Mouse (Mus musculus) kidney, embryonic 15.5 days (tissue): ENCODE measurements around the gene S100a4. TPM values are rescaled to one million over a fixed set of nuclear protein-coding genes. Genes with fewer than 3 reads are reported as not detected.

Experiments used
- polyA plus RNA-seq: library from polyadenylated mRNA; unstranded; fragments of >200 nt; fragmentation: Nextera tagmentation; extraction: Ambion mirVana; gene quantifications from 2 replicates; pipeline ENCODE4 v1.2.1, GENCODE M21; 2015

Gene S100a4
- polyA plus RNA-seq, 1 experiment from 2014 or later = 4.2 TPM

Other genes starting within 250 kb of the S100a4 start
- 15.4 and 17.3 TPM in 2 replicates for gene Slc27a3, start 213.8 kb upstream of the S100a4 start, polyA plus RNA-seq
- gene Ints3, start 170.1 kb upstream of the S100a4 start, polyA plus RNA-seq = 32.9 and 38.1 TPM in 2 replicates
- gene Npr1, start 137.9 kb upstream of the S100a4 start, polyA plus RNA-seq = 13.6 and 16.2 TPM in 2 replicates
- 236 and 238 TPM in 2 replicates for gene Ilf2, start 127.6 kb upstream of the S100a4 start, polyA plus RNA-seq
- 69.9 and 70.6 TPM in 2 replicates for gene Snapin, start 112.7 kb upstream of the S100a4 start, polyA plus RNA-seq
- gene Chtop, start 94.3 kb upstream of the S100a4 start, polyA plus RNA-seq = 149 and 152 TPM in 2 replicates
- 79.4 and 87.1 TPM in 2 replicates for gene S100a1, start 89.4 kb upstream of the S100a4 start, polyA plus RNA-seq
- gene S100a13, start 89.3 kb upstream of the S100a4 start, polyA plus RNA-seq = 39.8 and 40.5 TPM in 2 replicates
- gene S100a14, start 76.9 kb upstream of the S100a4 start, polyA plus RNA-seq = 3.8 and 6.6 TPM in 2 replicates
- gene S100a16, start 66.5 kb upstream of the S100a4 start, polyA plus RNA-seq = 190 and 192 TPM in 2 replicates
- not detected in 2 replicates for gene S100a3, start 43.2 kb upstream of the S100a4 start, polyA plus RNA-seq
- gene S100a2, start 13.5 kb upstream of the S100a4 start, polyA plus RNA-seq = not detected in 2 replicates
- not detected in 2 replicates for gene Gm42674, start 1.9 kb upstream of the S100a4 start, polyA plus RNA-seq
- 0.46 TPM in 1 of 2 replicates, not detected in the other for gene S100a5, start 4.8 kb downstream of the S100a4 start, polyA plus RNA-seq
- 168 and 169 TPM in 2 replicates for gene S100a6, start 9.1 kb downstream of the S100a4 start, polyA plus RNA-seq
- gene S100a7a, start 50.2 kb downstream of the S100a4 start, polyA plus RNA-seq = 0.16 and 0.17 TPM in 2 replicates
- 34.3 and 50.5 TPM in 2 replicates for gene S100a8, start 65.2 kb downstream of the S100a4 start, polyA plus RNA-seq
- gene S100a9, start 92.0 kb downstream of the S100a4 start, polyA plus RNA-seq = 19.3 and 31.5 TPM in 2 replicates
- not detected in 2 replicates for gene Pglyrp4, start 123.1 kb downstream of the S100a4 start, polyA plus RNA-seq
- not detected in 2 replicates for gene Gm5849, start 174.1 kb downstream of the S100a4 start, polyA plus RNA-seq